Mouse (Mus musculus): ENCODE measurements around the gene Mpo. TPM values are rescaled to one million over a fixed set of nuclear protein-coding genes. Genes with fewer than 3 reads are reported as not detected.

Gene Mpo
- total and polyA plus RNA-seq, 3 experiments, result 0.05 to 1.7 TPM; not detected in 1

DNA sequence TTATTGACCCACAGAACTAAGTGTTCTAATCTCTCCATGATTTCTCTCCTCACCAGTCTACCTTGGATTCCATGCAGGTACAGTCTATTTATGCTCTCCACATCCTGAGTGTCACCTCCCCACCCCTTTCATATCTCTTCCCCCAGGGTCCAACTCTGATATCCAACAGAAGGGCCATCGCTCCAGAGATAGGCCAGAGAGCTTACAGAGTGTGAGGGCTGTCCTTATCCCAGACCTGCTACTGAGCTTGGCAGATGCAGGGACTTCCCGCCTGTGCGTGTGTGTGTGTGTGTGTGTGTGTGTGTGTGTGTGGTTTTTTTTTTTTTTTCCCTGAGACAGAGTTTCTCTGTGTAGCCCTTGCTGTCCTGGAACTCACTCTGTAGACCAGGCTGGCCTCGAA is 24.6 kb upstream of the Mpo start:
- no peak for TF ChIP-seq TAL1 (conservative IDR thresholded peaks at IDR 0.05; ENCODE audit: low read depth, low read length)
- H3K9me3 ChIP-seq (replicated peaks), result peaks cover 8% of the 10 kb centered on the region
- H3K4me3 ChIP-seq (ENCODE audit: low read depth, low read length), result no peak overlapping the region
- H3K27me3 ChIP-seq (ENCODE audit: insufficient read depth, low read length), result peaks cover 33% of the 10 kb centered on the region
- peaks cover 35% of the 10 kb centered on the region for H3K36me3 ChIP-seq (replicated peaks)
- ATAC-seq (ENCODE audit: extremely low read depth, insufficient number of reproducible peaks, low FRiP score, poor library complexity, severe bottlenecking) (no peak), DNase-seq (ENCODE audit: low spot score) (no peak)
- 0 out of 2 replicates have a peak, but pooled peaks cover 3% of the 10 kb centered on the region for H3K4me1 ChIP-seq (ENCODE audit: insufficient read depth, low read depth, low read length)

DNA sequence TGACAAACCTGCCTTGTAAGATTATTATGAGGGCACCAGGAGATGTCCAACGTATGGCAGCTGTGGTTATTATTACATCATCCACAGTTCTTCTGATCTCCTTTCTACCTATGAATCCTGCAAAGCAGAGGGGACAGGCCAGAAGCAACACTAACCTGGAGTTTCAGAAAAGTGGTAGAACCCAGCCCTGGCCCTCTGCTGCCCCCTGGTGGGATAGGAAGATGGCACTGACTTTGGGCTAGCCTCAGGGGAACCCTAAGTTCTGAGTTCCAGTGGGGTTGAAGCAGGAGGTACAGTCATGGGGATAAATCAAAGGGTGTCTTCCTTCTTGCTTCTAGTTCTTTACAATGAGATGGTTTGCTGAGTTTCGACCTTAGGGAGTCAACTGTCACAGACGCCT is 22.4 kb upstream of the Mpo start:
- TF ChIP-seq POLR2AphosphoS5 (IDR thresholded peaks at IDR 0.05; ENCODE audit: insufficient replicate concordance, low read depth, low read length) (no peak), GATA1 (IDR thresholded peaks at IDR 0.05; ENCODE audit: borderline replicate concordance, low read length) (no peak), TAL1 (conservative IDR thresholded peaks at IDR 0.05; ENCODE audit: low read depth, low read length) (no peak), CTCF (IDR thresholded peaks at IDR 0.05; ENCODE audit: low read depth, low read length) (peak; percentile 75), GATA2 (IDR thresholded peaks at IDR 0.05; ENCODE audit: borderline replicate concordance, low read depth, low read length) (no peak)
- Histone ChIP-seq H3K4me1 (ENCODE audit: insufficient read depth, low read depth, low read length) (0 out of 2 replicates have a peak, but pooled peaks cover 3% of the 10 kb centered on the region), H3K9me3 (replicated peaks) (no peaks in the 10 kb centered on the region), H3K4me3 (ENCODE audit: low read depth, low read length) (no peak overlapping the region), H3K36me3 (replicated peaks) (peaks cover 45% of the 10 kb centered on the region), H3K27me3 (ENCODE audit: insufficient read depth, low read length) (peaks cover 13% of the 10 kb centered on the region)
- DNase-seq (ENCODE audit: low spot score) (peak; percentile 57), ATAC-seq (ENCODE audit: extremely low read depth, insufficient number of reproducible peaks, low FRiP score, poor library complexity, severe bottlenecking) (no peak)

DNA sequence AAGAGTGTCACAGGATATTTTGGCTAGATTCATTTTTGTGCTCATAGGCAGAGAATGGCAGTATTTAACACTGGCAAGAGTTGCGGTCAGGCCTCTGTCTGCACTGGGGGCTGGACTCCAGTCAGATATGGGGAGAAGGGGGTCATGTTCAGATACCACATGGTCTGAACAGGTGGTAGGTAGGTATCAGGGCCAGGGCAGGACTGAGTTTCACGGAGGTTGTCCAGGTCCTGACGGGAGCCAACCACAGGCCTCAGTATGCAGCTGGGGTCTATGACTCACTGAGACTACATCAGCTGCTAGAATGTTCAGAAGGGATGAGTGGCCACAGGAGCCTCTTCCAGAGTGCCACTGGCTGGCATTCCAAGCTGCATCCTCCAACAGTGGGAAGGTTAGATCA is 21.0 kb upstream of the Mpo start:
- H3K4me1 ChIP-seq (ENCODE audit: insufficient read depth, low read depth, low read length), result no peaks in the 10 kb centered on the region
- peaks cover 4% of the 10 kb centered on the region for H3K27me3 ChIP-seq (ENCODE audit: insufficient read depth, low read length)
- H3K9me3 ChIP-seq (replicated peaks), result no peaks in the 10 kb centered on the region
- DNase-seq (ENCODE audit: low spot score), result no peak
- ATAC-seq (ENCODE audit: extremely low read depth, insufficient number of reproducible peaks, low FRiP score, poor library complexity, severe bottlenecking), result no peak
- TF ChIP-seq GATA1 (IDR thresholded peaks at IDR 0.05; ENCODE audit: borderline replicate concordance, low read length), result no peak
- no peak for TF ChIP-seq CTCF (IDR thresholded peaks at IDR 0.05; ENCODE audit: low read depth, low read length)
- no peak for TF ChIP-seq GATA2 (IDR thresholded peaks at IDR 0.05; ENCODE audit: borderline replicate concordance, low read depth, low read length)
- TF ChIP-seq POLR2AphosphoS5 (IDR thresholded peaks at IDR 0.05; ENCODE audit: insufficient replicate concordance, low read depth, low read length), result no peak
- no peak for TF ChIP-seq TAL1 (conservative IDR thresholded peaks at IDR 0.05; ENCODE audit: low read depth, low read length)
- peaks cover 51% of the 10 kb centered on the region for H3K36me3 ChIP-seq (replicated peaks)
- no peak overlapping the region for H3K4me3 ChIP-seq (ENCODE audit: low read depth, low read length)

DNA sequence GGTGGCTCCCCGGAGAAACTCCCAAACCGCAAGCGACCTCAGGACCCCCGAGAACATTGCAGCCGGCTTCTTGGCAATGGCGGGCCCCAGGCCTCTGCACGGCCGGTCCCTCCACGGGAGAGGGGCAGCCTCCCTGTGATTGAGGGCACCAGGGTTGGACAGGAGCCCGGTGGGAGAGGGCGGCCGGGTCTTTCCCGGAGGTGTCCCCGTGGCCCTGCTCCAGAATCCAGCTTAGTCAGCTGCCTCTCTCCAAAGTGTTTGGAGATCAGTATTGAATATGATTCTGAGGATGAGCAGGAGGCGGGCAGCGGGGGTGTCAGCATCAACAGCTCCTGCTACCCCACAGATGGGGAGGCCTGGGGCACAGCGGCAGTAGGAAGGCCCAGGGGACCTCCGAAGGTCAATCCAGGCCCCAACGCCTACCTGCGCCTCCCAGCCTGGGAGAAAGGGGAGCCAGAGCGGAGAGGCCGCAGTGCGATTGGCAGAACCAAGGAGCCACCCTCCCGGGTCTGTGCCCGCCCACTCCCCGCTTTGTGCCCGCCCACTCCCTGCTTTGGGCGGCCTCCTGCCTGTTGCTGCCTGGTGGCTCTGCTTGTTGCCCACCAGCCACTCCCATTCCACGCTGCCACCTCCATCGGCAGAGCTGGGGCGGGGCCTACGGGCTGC is 15.1 kb upstream of the Mpo start:
- Histone ChIP-seq H3K9me3 (replicated peaks) (no peaks in the 10 kb centered on the region), H3K27me3 (ENCODE audit: insufficient read depth, low read length) (peaks cover 21% of the 10 kb centered on the region), H3K4me1 (ENCODE audit: insufficient read depth, low read depth, low read length) (peaks cover 3% of the 10 kb centered on the region; the same call in 1 of the 2 replicates), H3K36me3 (replicated peaks) (peaks cover 64% of the 10 kb centered on the region), H3K4me3 (ENCODE audit: low read depth, low read length) (no peak overlapping the region)
- DNase-seq (ENCODE audit: low spot score) (no peak), ATAC-seq (ENCODE audit: extremely low read depth, insufficient number of reproducible peaks, low FRiP score, poor library complexity, severe bottlenecking) (no peak)
- no peak for TF ChIP-seq GATA1 (IDR thresholded peaks at IDR 0.05; ENCODE audit: borderline replicate concordance, low read length)
- TF ChIP-seq TAL1 (conservative IDR thresholded peaks at IDR 0.05; ENCODE audit: low read depth, low read length), result no peak
- no peak for TF ChIP-seq POLR2AphosphoS5 (IDR thresholded peaks at IDR 0.05; ENCODE audit: insufficient replicate concordance, low read depth, low read length)

DNA sequence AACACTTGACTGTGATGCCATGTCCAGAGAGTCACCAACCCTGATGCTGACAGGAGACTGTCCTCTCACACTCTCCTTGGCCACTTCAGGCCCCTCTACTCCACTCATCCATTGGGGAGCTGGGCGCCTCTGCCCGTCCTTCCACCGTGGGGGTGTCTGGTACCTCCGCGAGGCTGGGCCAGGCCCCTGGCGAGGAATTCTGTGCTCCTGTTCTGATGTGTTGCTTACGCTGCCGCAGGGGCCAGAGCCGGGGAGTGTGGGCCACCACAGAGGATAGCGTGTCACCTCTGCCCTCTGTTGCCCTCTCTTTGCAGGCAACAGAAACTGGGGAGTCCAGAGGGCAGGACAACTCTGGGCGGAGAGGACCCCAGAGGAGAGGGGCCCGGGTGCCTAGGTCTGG is 14.5 kb upstream of the Mpo start:
- Histone ChIP-seq H3K9me3 (replicated peaks) (no peaks in the 10 kb centered on the region), H3K4me3 (ENCODE audit: low read depth, low read length) (no peak overlapping the region), H3K27me3 (ENCODE audit: insufficient read depth, low read length) (peaks cover 24% of the 10 kb centered on the region), H3K4me1 (ENCODE audit: insufficient read depth, low read depth, low read length) (peaks cover 6% of the 10 kb centered on the region), H3K36me3 (replicated peaks) (peaks cover 66% of the 10 kb centered on the region)
- no peak for DNase-seq (ENCODE audit: low spot score)
- no peak for ATAC-seq (ENCODE audit: extremely low read depth, insufficient number of reproducible peaks, low FRiP score, poor library complexity, severe bottlenecking)
- TF ChIP-seq GATA2 (IDR thresholded peaks at IDR 0.05; ENCODE audit: borderline replicate concordance, low read depth, low read length) (no peak), POLR2AphosphoS5 (IDR thresholded peaks at IDR 0.05; ENCODE audit: insufficient replicate concordance, low read depth, low read length) (no peak), CTCF (IDR thresholded peaks at IDR 0.05; ENCODE audit: low read depth, low read length) (no peak), GATA1 (IDR thresholded peaks at IDR 0.05; ENCODE audit: borderline replicate concordance, low read length) (no peak), TAL1 (conservative IDR thresholded peaks at IDR 0.05; ENCODE audit: low read depth, low read length) (no peak)

DNA sequence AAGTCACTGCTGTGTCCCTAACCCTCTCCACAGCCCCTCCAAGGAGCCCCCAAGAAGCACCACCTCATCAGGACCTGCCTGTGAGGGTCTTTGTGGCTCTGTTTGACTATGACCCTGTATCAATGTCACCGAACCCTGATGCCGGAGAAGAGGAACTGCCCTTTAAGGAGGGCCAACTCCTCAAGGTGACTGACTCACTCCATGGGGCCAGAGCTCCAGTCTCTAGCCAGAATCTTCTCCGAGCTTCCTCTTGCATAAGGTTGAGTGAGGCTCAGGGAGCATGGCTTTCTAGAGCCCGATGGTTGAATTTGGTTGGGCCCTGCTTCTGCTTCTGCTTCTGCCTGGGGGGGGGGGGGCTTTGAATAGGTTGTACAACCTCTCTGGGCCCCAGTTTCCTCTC is 14.0 kb upstream of the Mpo start:
- Histone ChIP-seq H3K27me3 (ENCODE audit: insufficient read depth, low read length) (peaks cover 25% of the 10 kb centered on the region), H3K4me3 (ENCODE audit: low read depth, low read length) (no peak overlapping the region), H3K36me3 (replicated peaks) (peaks cover 65% of the 10 kb centered on the region), H3K9me3 (replicated peaks) (no peaks in the 10 kb centered on the region), H3K4me1 (ENCODE audit: insufficient read depth, low read depth, low read length) (peaks cover 7% of the 10 kb centered on the region)
- TF ChIP-seq GATA2 (IDR thresholded peaks at IDR 0.05; ENCODE audit: borderline replicate concordance, low read depth, low read length), result no peak
- no peak for TF ChIP-seq POLR2AphosphoS5 (IDR thresholded peaks at IDR 0.05; ENCODE audit: insufficient replicate concordance, low read depth, low read length)
- TF ChIP-seq TAL1 (conservative IDR thresholded peaks at IDR 0.05; ENCODE audit: low read depth, low read length), result no peak
- TF ChIP-seq GATA1 (IDR thresholded peaks at IDR 0.05; ENCODE audit: borderline replicate concordance, low read length), result no peak
- TF ChIP-seq CTCF (IDR thresholded peaks at IDR 0.05; ENCODE audit: low read depth, low read length), result no peak
- DNase-seq (ENCODE audit: low spot score) (no peak), ATAC-seq (ENCODE audit: extremely low read depth, insufficient number of reproducible peaks, low FRiP score, poor library complexity, severe bottlenecking) (no peak)

Measured in G1E (cell line).